Mouse (Mus musculus) CH12.LX (cell line): ENCODE results near the gene Gm128. TPM values are rescaled to one million over a fixed set of nuclear protein-coding genes. Genes with fewer than 3 reads are reported as not detected.

Source experiments
- DNase-seq: peaks from one replicate; pipeline ENCODE4 v3.0.0-alpha.2; 2013; ENCODE audit errors: extremely low read depth
- H3K27ac ChIP-seq: 2 replicates; pipeline ENCODE4 v1.5.1; 2012; ENCODE audit warnings: low read depth, mild to moderate bottlenecking, control low read depth, moderate library complexity; ENCODE audit not compliant: insufficient read depth
- H3K27me3 ChIP-seq: replicated peaks from 2 replicates; pipeline ENCODE3; 2012; ENCODE audit warnings: inconsistent platforms
- H3K36me3 ChIP-seq, 2 experiments: replicated peaks in 1 of 2; 2 replicates each; pipeline versions ENCODE3 to v1.6.1; 2012; ENCODE audit warnings: inconsistent platforms in 1 of 2, low read length in 1 of 2, mild to moderate bottlenecking in 1 of 2, mixed read lengths in 1 of 2, moderate library complexity in 1 of 2; ENCODE audit not compliant: control insufficient read depth in 1 of 2, insufficient read depth in 1 of 2
- H3K4me1 ChIP-seq, 2 experiments: 2 replicates each; pipeline ENCODE4 v1.6.1; 2012; ENCODE audit warnings: inconsistent platforms in 1 of 2, moderate library complexity in 1 of 2; ENCODE audit not compliant: insufficient read depth in 2 of 2, control insufficient read depth in 1 of 2
- H3K4me2 ChIP-seq: 2 replicates; pipeline ENCODE4 v1.6.1; 2012; ENCODE audit warnings: low read depth, mild to moderate bottlenecking, control low read depth; ENCODE audit not compliant: poor library complexity, insufficient read depth, severe bottlenecking
- H3K4me3 ChIP-seq, 3 experiments: fragments of 150-350 bp in 1 of 3; sonication (generic) in 1 of 3; replicated peaks in 1 of 3; 2 replicates each; pipeline versions ENCODE3 to v1.5.1; 2011 to 2012; ENCODE audit warnings: low read depth in 2 of 3, low read length in 2 of 3, mild to moderate bottlenecking in 2 of 3, moderate library complexity in 2 of 3, control low read depth in 1 of 3, improper control_type of control experiment in 1 of 3, inconsistent platforms in 1 of 3, mixed read lengths in 1 of 3; ENCODE audit not compliant: poor library complexity in 1 of 3
- H3K79me2 ChIP-seq: replicated peaks from 2 replicates; pipeline ENCODE4 v1.6.1; 2012; ENCODE audit warnings: mild to moderate bottlenecking, moderate library complexity; ENCODE audit not compliant: control insufficient read depth, poor library complexity, insufficient read depth, severe bottlenecking; ENCODE audit errors: extremely low read depth
- H3K9ac ChIP-seq: 2 replicates; pipeline ENCODE4 v1.6.1; 2012; ENCODE audit warnings: low read depth, mild to moderate bottlenecking, control low read depth, moderate library complexity; ENCODE audit not compliant: insufficient read depth
- H3K9me3 ChIP-seq: replicated peaks from 2 replicates; pipeline ENCODE3; 2012; ENCODE audit warnings: low read length, inconsistent platforms, mixed read lengths
- BHLHE40 ChIP-seq: IDR thresholded peaks from 2 replicates; pipeline ENCODE4 v1.6.1; 2011; ENCODE audit warnings: mild to moderate bottlenecking, low read depth, low read length, improper control_type of control experiment
- CHD1 ChIP-seq: IDR thresholded peaks from 2 replicates; pipeline ENCODE4 v1.6.1; 2012; ENCODE audit warnings: low read depth, low read length, improper control_type of control experiment, inconsistent platforms
- CHD2 ChIP-seq: IDR thresholded peaks from 2 replicates; pipeline ENCODE4 v1.6.1; 2011; ENCODE audit warnings: low read length, improper control_type of control experiment
- CTCF ChIP-seq, 2 experiments: IDR thresholded peaks in 1 of 2; conservative IDR thresholded peaks in 1 of 2; 2 replicates each; pipeline ENCODE4 v1.5.1; 2011 to 2012; ENCODE audit warnings: low read depth in 2 of 2, low read length in 2 of 2, improper control_type of control experiment in 1 of 2, inconsistent platforms in 1 of 2, mild to moderate bottlenecking in 1 of 2, moderate library complexity in 1 of 2
- E2F4 ChIP-seq: IDR thresholded peaks from 2 replicates; pipeline ENCODE4 v1.6.1; 2011; ENCODE audit warnings: low read depth, low read length, improper control_type of control experiment; ENCODE audit not compliant: insufficient replicate concordance
- ELF1 ChIP-seq: IDR thresholded peaks from 2 replicates; pipeline ENCODE4 v1.6.1; 2014; ENCODE audit warnings: low read depth, mild to moderate bottlenecking, inconsistent platforms, low read length, improper control_type of control experiment
- EP300 ChIP-seq: IDR thresholded peaks from 2 replicates; pipeline ENCODE4 v1.6.1; 2011; ENCODE audit warnings: low read length, improper control_type of control experiment
- ETS1 ChIP-seq: conservative IDR thresholded peaks from 2 replicates; pipeline ENCODE4 v1.6.1; 2012; ENCODE audit warnings: low read depth, mild to moderate bottlenecking, inconsistent platforms, low read length, improper control_type of control experiment, moderate library complexity
- GABPA ChIP-seq: IDR thresholded peaks from 2 replicates; pipeline ENCODE4 v1.6.1; 2012; ENCODE audit warnings: low read depth, low read length, improper control_type of control experiment, inconsistent platforms; ENCODE audit not compliant: insufficient replicate concordance
- HCFC1 ChIP-seq: IDR thresholded peaks from 2 replicates; pipeline ENCODE4 v1.6.1; 2012; ENCODE audit warnings: low read depth, mild to moderate bottlenecking, inconsistent platforms, low read length, improper control_type of control experiment
- IRF4 ChIP-seq: IDR thresholded peaks from 2 replicates; pipeline ENCODE4 v1.6.1; 2014; ENCODE audit warnings: low read depth, mild to moderate bottlenecking, inconsistent platforms, low read length, improper control_type of control experiment
- JUN ChIP-seq: IDR thresholded peaks from 2 replicates; pipeline ENCODE4 v1.6.1; 2011; ENCODE audit warnings: low read depth, mild to moderate bottlenecking, low read length, improper control_type of control experiment, moderate library complexity; ENCODE audit not compliant: insufficient read depth
- JUND ChIP-seq: conservative IDR thresholded peaks from 2 replicates; pipeline ENCODE4 v1.6.1; 2011; ENCODE audit warnings: low read depth, low read length, improper control_type of control experiment
- KAT2A ChIP-seq: IDR thresholded peaks from 2 replicates; pipeline ENCODE4 v1.6.1; 2012; ENCODE audit warnings: low read length, improper control_type of control experiment, inconsistent platforms; ENCODE audit not compliant: insufficient replicate concordance
- MAFK ChIP-seq: IDR thresholded peaks from 2 replicates; pipeline ENCODE4 v1.6.1; 2011; ENCODE audit warnings: low read length, improper control_type of control experiment; ENCODE audit not compliant: insufficient replicate concordance
- MAX ChIP-seq: IDR thresholded peaks from 2 replicates; pipeline ENCODE4 v1.6.1; 2011; ENCODE audit warnings: low read length, improper control_type of control experiment
- MAZ ChIP-seq: IDR thresholded peaks from 2 replicates; pipeline ENCODE4 v1.6.1; 2012; ENCODE audit warnings: low read depth, mild to moderate bottlenecking, inconsistent platforms, low read length, improper control_type of control experiment, moderate library complexity
- MEF2A ChIP-seq: IDR thresholded peaks from 2 replicates; pipeline ENCODE4 v1.6.1; 2014; ENCODE audit warnings: low read depth, mild to moderate bottlenecking, inconsistent platforms, low read length, improper control_type of control experiment, borderline replicate concordance
- MXI1 ChIP-seq: IDR thresholded peaks from 2 replicates; pipeline ENCODE4 v1.6.1; 2011; ENCODE audit warnings: mild to moderate bottlenecking, low read depth, low read length, improper control_type of control experiment
- NELFE ChIP-seq: IDR thresholded peaks from 2 replicates; pipeline ENCODE4 v1.6.1; 2011; ENCODE audit warnings: low read depth, low read length, improper control_type of control experiment
- NRF1 ChIP-seq: IDR thresholded peaks from 2 replicates; pipeline ENCODE4 v1.6.1; 2014; ENCODE audit warnings: low read depth, mild to moderate bottlenecking, inconsistent platforms, low read length, improper control_type of control experiment, moderate library complexity
- PAX5 ChIP-seq: IDR thresholded peaks from 2 replicates; pipeline ENCODE4 v1.6.1; 2012; ENCODE audit warnings: low read length, inconsistent platforms, mixed read lengths
- POLR2A ChIP-seq: IDR thresholded peaks from 2 replicates; pipeline ENCODE4 v1.6.1; 2011; ENCODE audit warnings: low read depth, mild to moderate bottlenecking, improper control_type of control experiment, low read length
- POLR2AphosphoS2 ChIP-seq: IDR thresholded peaks from 2 replicates; pipeline ENCODE4 v1.6.1; 2011; ENCODE audit warnings: low read depth, low read length, improper control_type of control experiment
- RCOR1 ChIP-seq: conservative IDR thresholded peaks from 2 replicates; pipeline ENCODE4 v1.6.1; 2012; ENCODE audit warnings: low read depth, mild to moderate bottlenecking, inconsistent platforms, low read length, improper control_type of control experiment
- SIN3A ChIP-seq: IDR thresholded peaks from 2 replicates; pipeline ENCODE4 v1.6.1; 2012; ENCODE audit warnings: low read length, improper control_type of control experiment, inconsistent platforms
- SMC3 ChIP-seq: IDR thresholded peaks from 2 replicates; pipeline ENCODE4 v1.6.1; 2011; ENCODE audit warnings: low read depth, low read length, improper control_type of control experiment
- TBP ChIP-seq: conservative IDR thresholded peaks from 2 replicates; pipeline ENCODE4 v1.6.1; 2011; ENCODE audit warnings: low read depth, low read length, improper control_type of control experiment
- TCF12 ChIP-seq: IDR thresholded peaks from 2 replicates; pipeline ENCODE4 v1.6.1; 2014; ENCODE audit warnings: low read depth, mild to moderate bottlenecking, inconsistent platforms, low read length, improper control_type of control experiment
- USF2 ChIP-seq: conservative IDR thresholded peaks from 2 replicates; pipeline ENCODE4 v1.6.1; 2011; ENCODE audit warnings: low read depth, low read length, improper control_type of control experiment
- ZC3H11A ChIP-seq: IDR thresholded peaks from 2 replicates; pipeline ENCODE4 v1.6.1; 2012; ENCODE audit warnings: low read depth, mild to moderate bottlenecking, inconsistent platforms, low read length, improper control_type of control experiment
- ZNF384 ChIP-seq: IDR thresholded peaks from 2 replicates; pipeline ENCODE4 v1.6.1; 2012; ENCODE audit warnings: low read depth, low read length, improper control_type of control experiment, inconsistent platforms
- dilution Hi-C: fragments of 300-500 bp; cut with MboI; formaldehyde crosslinking; loops from 2 replicates; pipeline ENCODE4 v1.14.3; 2020; ENCODE audit warnings: low sequenced_read_pairs; ENCODE audit not compliant: extremely low pct_unique_long_range_greater_than_20kb, extremely low pct_ligation_motif_present
- in situ Hi-C: fragments of 300-500 bp; cut with MboI; formaldehyde crosslinking; loops from 3 replicates; pipeline ENCODE4 v1.14.3; 2019; ENCODE audit warnings: low sequenced_read_pairs, low pct_ligation_motif_present, low pct_unique_long_range_greater_than_20kb, mixed read lengths
- polyA plus RNA-seq: library from polyadenylated mRNA; unstranded; fragments of >175 nt; gene quantifications from 2 replicates; pipeline ENCODE4 v1.2.1, GENCODE M21; 2012; ENCODE audit warnings: low read depth; ENCODE audit not compliant: insufficient read length
- total RNA-seq, 2 experiments: library from RNA; depleted of rRNA; stranded (reverse); fragments of 300-350 nt in 1 of 2; fragments of >200 nt in 1 of 2; gene quantifications; 2 replicates each; pipeline ENCODE4 v1.2.3; 2012 to 2014

The Gm128 gene
- total and polyA plus RNA-seq, 3 experiments, result not detected

- no peak overlapping the region for H3K27ac ChIP-seq
- peak overlapping the region; percentile 96 for H3K9ac ChIP-seq
- no peaks in the 10 kb centered on the region for H3K27me3 ChIP-seq
- dilution Hi-C loops (no loop called here), in situ Hi-C loops (no loop called here)
- H3K4me3 ChIP-seq, result peak overlapping the region in 2 of 3 experiments; percentile 68 to 75
- 0 out of 2 replicates have a peak, but pooled peaks cover 2% of the 10 kb centered on the region for H3K79me2 ChIP-seq
- H3K36me3 ChIP-seq, result peaks cover 4 to 9% of the 10 kb centered on the region in 2 experiments
- H3K4me1 ChIP-seq, result peaks cover 0 to 18% of the 10 kb centered on the region in 2 experiments; a peak in 2 of 4 replicates
- no peaks in the 10 kb centered on the region for H3K9me3 ChIP-seq
- peak overlapping the region; percentile 80 for H3K4me2 ChIP-seq
- DNase-seq, result no peak
- TF ChIP-seq MEF2A, result no peak
- TF ChIP-seq NELFE, result 0 out of 2 replicates have a peak, but pooled peaks have one; percentile 9
- TF ChIP-seq TCF12, result no peak
- no peak for TF ChIP-seq SIN3A
- TF ChIP-seq MAX, result 0 out of 2 replicates have a peak, but pooled peaks have one; percentile 16
- TF ChIP-seq EP300, result no peak
- TF ChIP-seq MAZ, result no peak
- no peak for TF ChIP-seq ZNF384
- TF ChIP-seq HCFC1, result no peak
- no peak for TF ChIP-seq JUND
Observed at GRCm38 (mm10) chr3:95283589-95283941, 42.2 kb upstream of the Gm128 start.

- Histone ChIP-seq H3K4me2 (peak overlapping the region; percentile 80), H3K4me3 (peak overlapping the region; percentile 68 to 86 (median 75)), H3K27me3 (no peaks in the 10 kb centered on the region), H3K9me3 (no peaks in the 10 kb centered on the region), H3K36me3 (peaks cover 2 to 7% of the 10 kb centered on the region in 2 experiments), H3K79me2 (0 out of 2 replicates have a peak, but pooled peaks cover 2% of the 10 kb centered on the region), H3K27ac (peak overlapping the region; percentile 41; the same call in 1 of the 2 replicates), H3K4me1 (peaks cover 0 to 22% of the 10 kb centered on the region in 2 experiments; a peak in 2 of 4 replicates), H3K9ac (peak overlapping the region; percentile 96)
- dilution Hi-C loops (no loop called here), in situ Hi-C loops (no loop called here)
- peak; percentile 28 for DNase-seq
- TF ChIP-seq RCOR1, result no peak
- TF ChIP-seq CHD2, result 0 out of 2 replicates have a peak, but pooled peaks have one; percentile 23
- no peak for TF ChIP-seq ZC3H11A
- TF ChIP-seq GABPA, result no peak
- no peak for TF ChIP-seq NRF1
- TF ChIP-seq JUND, result no peak
- peak; percentile 74 for TF ChIP-seq ELF1
- TF ChIP-seq JUN, result no peak
- TF ChIP-seq PAX5, result no peak
- TF ChIP-seq MAFK, result no peak
- 0 out of 2 replicates have a peak, but pooled peaks have one; percentile 27 for TF ChIP-seq POLR2A
- TF ChIP-seq E2F4, result no peak
- TF ChIP-seq SMC3, result no peak
- TF ChIP-seq MEF2A, result no peak
- TF ChIP-seq MXI1, result peak; percentile 29; the same call in 1 of the 2 replicates
- no peak for TF ChIP-seq POLR2AphosphoS2
- TF ChIP-seq NELFE, result 0 out of 2 replicates have a peak, but pooled peaks have one; percentile 10
- TF ChIP-seq CTCF (conservative IDR thresholded peaks at IDR 0.05 in 1 of 2, IDR thresholded peaks at IDR 0.05 in 1 of 2; ENCODE audit: low read depth in 2 of 2, low read length in 2 of 2), result no peak
- no peak; the same call in 1 of the 2 replicates for TF ChIP-seq TCF12
- TF ChIP-seq CHD1, result no peak
- no peak for TF ChIP-seq KAT2A
- no peak for TF ChIP-seq USF2
- 0 out of 2 replicates have a peak, but pooled peaks have one; percentile 34 for TF ChIP-seq TBP
- TF ChIP-seq BHLHE40, result no peak; the same call in 1 of the 2 replicates
- TF ChIP-seq IRF4, result no peak
- no peak; the same call in 1 of the 2 replicates for TF ChIP-seq ETS1
Observed at GRCm38 (mm10) chr3:95282865-95283588, 41.6 kb upstream of the Gm128 start.
